Mouse (Mus musculus): Measurements from ENCODE around the gene Gm10037.
"Not testable (repeated sequence)": the region's sequence is repeated elsewhere in the genome, so short reads cannot be mapped to it uniquely, and the experiment has no call there.

The Gm10037 gene

DNA sequence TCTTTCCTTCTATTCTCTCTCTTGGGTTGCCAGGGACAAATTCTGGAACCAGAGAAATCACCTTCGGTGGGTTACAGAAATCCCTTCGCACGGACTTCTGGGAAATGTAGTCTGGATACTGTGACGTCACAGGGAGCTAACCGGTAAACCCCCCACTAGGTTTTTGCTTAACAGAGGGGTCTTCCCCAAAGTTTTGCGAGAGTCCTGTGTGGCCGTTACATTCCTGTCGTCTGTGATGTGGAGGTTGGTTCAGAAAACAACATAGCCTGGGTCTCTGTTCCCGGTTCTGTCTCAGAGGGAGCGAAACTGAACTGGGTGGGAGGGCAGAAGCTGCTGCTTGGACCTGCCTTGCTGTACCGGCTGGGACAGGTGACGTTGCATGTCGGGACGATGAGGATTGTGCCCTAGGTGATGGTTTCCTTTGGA, at the start of gene Gm10037:
Gene Gm10037, plus strand, starts transcription at position 196 of the 426 bp plus-strand sequence.
- peak; percentile 67 for DNase-seq

DNA sequence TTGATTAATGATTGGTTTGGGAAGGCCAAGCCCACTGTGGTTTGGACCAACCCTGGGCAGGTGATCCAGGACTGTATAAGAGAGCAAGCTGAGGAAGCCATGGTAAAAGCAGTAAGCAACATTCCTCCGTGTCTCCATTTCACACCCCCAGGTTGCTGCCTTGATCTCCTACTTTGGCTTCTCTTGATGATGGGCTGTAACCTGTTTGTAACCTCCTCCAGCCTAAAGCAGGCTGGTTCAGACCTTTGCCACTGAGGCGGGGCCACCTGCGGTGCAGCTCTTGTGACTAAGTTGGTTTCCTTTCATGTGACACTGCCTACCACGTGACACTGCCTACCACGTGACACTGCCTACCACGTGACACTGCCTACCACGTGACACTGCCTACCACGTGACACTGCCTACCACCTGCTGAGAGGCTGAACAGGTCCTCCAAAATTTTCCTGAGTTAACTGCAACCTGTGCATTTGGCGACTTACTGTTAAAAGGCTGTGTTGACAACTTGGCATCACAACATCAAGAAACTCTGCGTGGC, 38.9 kb upstream of the Gm10037 start:
- DNase-seq, result no peak

- no peak for DNase-seq
Observed at GRCm38 (mm10) chr13:67798618-67799017, 32.3 kb upstream of the Gm10037 start.

DNA sequence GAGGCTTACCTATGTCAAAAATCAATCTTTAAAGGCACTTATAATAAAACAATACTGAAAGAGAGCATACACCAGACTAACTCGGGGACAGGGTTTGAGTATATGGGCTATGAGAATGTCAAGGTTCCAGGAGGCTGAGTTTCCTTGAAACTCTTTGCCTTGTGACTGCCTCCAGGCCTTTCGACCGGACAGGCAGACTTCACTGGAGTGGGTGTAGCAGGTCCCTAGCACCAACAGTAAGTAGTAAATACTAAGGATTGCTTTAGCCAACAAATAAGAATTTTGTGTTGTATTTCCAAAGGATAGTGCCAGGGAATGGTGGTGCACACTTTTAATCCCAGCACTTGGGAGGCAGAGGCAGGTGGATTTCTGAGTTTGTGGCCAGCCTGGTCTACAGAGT, 31.8 kb upstream of the Gm10037 start:
- not testable (repeated sequence) for DNase-seq

- no peak for DNase-seq
Observed at GRCm38 (mm10) chr13:67811651-67812210, 19.2 kb upstream of the Gm10037 start.

GRCm38 (mm10) chr13:67812961-67813709, 17.8 kb upstream of the Gm10037 start:
- peak; percentile 33 for DNase-seq

DNA sequence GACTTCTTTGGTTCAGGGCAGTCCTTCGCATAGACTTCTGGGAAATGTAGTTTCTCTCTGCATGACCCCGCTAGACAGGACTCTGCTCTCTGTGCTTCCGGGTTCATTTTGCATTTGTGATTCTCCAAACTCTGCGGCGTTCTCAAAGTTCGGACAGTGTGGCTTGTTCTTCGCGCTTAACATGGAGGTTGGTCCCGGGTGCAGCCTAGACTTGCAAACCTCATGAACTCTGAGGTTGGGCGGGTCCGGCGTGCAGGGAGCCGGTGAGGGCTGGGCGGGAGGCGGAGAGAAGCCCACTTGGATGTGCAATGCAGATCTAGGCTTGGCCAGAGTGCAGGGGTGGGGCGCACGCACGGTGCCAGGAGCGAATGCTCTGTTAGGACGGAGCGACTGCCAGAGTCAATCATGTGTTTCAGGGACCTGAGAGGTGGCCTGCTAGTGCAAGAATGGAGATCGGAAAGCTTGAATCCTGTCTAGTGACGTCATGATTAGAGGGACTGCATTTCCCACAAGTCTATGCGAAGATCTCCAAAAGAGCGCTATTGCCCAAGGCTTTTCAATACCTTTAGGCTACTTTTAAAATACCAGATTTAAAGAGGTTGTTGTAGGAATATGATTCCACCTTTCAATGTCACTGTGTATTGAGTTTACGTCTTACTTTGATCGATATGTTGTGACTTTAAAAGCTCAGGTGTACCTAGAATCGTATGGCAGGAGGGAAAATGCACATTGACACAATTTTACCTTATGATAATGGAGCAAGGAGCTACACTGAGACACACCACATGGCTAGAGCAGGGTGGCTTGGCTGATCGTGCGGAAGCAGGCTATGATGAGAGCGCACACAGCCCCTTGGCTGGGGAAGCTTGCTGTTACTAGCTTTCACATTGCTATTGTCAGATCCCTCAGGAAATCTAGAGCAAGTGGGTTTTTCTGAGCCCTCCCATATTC, 16.9 kb upstream of the Gm10037 start, which contains the start of gene Zfp273:
Gene Zfp273, plus strand, starts transcription at position 31 of the 951 bp plus-strand sequence.
- peak; percentile 85 for DNase-seq

GRCm38 (mm10) chr13:67818636-67819035, 12.3 kb upstream of the Gm10037 start:
- no peak for DNase-seq

GRCm38 (mm10) chr13:67833137-67833536, 2.2 kb downstream of the Gm10037 start:
- DNase-seq, result not testable (repeated sequence)

- DNase-seq, result no peak
Observed at GRCm38 (mm10) chr13:67843775-67844118, 12.8 kb downstream of the Gm10037 start.

GRCm38 (mm10) chr13:67844119-67844852, 13.4 kb downstream of the Gm10037 start:
- DNase-seq, result peak; percentile 54

DNA sequence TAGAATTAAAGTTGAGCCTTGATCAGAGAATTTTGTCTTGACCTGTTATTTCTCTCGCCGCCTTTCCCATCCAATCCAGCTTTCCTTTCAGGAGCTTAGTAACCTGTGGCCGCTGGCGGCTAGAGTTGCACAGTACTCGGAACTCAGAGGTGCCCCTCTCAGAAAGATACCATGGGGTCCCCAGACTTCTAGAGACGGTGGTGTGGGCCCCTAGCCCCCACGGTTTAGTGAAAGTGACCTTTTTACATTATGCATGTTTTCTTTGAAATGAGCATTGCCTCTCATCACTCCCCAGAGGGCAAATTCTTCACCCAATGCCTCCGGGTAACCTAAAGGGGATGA, 13.9 kb downstream of the Gm10037 start:
- DNase-seq, result peak; percentile 23

GRCm38 (mm10) chr13:67850361-67850760, 19.5 kb downstream of the Gm10037 start:
- DNase-seq, result no peak

DNA sequence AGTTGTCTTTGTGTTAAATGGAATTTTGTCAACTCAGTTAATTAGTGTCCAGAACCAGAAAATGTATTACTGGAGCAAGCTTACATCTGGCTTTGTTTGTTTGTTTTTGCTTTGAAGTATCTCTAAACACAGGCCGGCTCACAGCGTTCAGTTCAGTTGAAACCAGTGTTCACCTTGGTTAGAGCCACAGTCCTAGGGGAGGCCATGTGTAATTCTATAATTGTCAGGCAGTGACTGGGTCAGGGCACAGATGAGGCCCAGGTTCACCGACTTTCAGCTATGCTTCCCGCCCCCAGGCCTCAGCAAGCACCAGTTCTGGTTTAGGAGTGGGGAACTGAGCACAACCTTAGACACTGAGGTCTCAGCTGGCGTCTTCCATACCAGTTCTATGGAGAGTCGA, 22.2 kb downstream of the Gm10037 start:
- no peak for DNase-seq

GRCm38 (mm10) chr13:67853983-67854382, 23.1 kb downstream of the Gm10037 start:
- no peak for DNase-seq

- DNase-seq, result no peak
Observed at GRCm38 (mm10) chr13:67857317-67857716, 26.4 kb downstream of the Gm10037 start.

DNA sequence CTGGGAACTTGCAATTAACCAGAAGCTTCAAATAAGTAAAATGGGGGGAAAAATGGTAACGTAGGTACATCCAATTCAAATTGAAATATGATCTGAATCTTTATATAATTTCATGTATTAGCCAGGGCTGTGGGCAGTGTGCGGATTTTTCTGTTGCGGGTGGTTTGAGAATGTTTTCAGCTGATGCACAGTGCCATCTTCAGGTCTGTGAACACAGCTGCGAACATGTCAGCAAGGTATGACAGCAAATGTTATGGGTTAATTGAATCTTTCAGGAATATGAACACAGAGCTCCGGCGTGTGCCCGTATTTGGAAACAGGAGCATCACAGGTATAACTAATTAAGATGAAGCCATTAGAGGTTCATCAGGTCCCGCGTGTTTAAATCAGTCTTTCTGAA, 31.6 kb downstream of the Gm10037 start:
- no peak for DNase-seq

DNA sequence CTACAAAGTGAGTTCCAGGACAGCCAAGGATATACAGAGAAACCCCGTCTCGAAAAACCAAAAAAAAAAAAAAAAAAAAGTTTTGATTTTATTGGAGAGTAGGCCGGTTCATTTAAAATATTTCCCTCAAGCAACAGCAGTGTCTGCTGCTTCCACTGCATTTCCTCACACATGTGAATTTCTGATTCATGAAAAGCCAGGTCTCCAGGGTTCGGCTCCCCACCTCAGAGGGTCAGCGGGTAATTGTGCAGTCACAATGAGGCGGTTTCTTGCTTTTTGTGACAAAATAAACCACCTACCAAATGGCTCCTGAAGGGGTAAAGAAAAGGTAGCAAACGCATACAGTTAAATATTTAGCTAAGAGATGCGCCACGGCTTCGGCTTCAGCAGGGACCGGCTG, 32.1 kb downstream of the Gm10037 start, which contains the start of gene BC048507:
Gene BC048507, plus strand, starts transcription at position 301 of the 400 bp plus-strand sequence.
- no peak for DNase-seq

DNA sequence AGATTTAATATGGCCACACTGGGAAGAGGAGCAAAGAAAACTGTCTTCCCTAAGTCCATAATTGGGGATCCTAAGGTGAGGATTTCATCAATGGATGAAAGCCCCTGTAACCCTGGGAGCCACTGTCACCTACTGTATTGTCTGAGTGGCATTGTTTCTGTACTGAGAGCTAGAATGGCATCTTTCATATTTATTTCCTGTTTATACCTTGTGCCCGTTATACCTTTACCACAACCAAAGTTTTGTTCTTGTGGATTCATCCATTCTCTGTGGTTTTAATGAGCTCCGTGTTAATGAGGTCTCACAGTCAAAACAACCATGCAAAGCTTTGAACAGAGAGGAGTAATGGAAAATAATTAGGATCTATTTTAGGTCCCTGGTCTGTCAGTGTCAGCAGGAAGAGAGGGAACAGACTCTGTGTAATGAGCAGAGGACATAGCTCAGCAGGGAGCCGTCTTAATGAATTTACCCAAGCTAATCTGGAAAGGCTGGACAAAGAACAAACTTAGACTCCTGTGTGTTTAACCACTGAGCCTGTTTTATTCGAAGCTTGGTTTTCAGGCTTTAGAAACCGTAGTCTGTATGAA, 34.0 kb downstream of the Gm10037 start:
- no peak for DNase-seq

DNA sequence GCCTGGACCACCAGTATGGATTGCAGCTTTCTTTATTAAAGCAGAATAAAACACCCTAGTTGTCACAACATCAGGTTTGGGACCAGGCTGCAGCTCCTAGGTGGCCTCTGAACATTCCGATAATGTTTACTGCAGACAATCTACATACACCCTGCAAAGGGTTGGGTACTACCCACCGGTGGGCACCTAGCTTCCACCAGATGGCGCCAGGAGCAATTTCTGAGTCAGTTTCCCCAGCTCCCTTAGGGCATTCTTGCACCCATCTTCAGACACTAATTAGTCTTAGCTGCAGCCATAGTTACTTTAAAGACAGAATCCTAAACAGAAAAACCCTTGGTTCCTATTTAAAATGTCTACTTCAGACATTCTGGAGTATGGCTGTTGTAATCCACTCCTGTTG, 37.0 kb downstream of the Gm10037 start:
- no peak for DNase-seq

DNA sequence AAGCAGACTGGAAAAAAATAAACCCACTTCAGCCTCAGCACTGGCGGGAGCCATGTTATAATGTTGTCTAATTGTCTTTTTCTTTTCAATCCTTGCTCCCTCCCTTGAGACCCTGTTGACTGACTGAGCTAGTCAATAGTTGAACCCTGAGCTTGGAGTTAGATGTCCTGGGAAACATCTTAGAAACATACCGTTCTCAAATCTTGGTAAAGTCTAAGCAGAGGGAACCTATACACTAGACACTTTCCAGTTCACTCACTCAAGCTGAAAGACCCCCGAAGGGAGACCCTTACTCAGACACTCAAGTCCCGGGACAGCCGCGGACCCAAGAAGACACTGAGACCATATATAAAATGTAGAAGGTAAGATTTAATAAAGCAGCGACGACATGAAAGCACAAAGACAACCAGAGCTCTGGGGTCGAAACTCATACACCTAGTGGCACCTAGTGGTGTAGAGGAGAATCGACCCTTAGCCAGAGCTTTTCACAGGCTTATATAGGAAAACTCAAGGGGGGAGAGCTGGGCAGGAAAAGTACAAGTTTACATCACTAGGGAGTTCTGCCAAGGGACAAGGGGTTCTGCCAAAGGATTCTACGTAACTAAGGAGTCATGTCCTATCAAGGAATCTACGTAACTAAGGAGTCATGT, 45.3 kb downstream of the Gm10037 start:
- not testable (repeated sequence) for DNase-seq

Data from cerebellum, adult 9-11 months (tissue).